Mouse (Mus musculus) MEL (cell line): ENCODE results near the gene Klhdc4.

Experiments used
- CHD1 ChIP-seq: IDR thresholded peaks from 2 replicates; pipeline ENCODE4 v1.6.1; 2012; ENCODE audit warnings: low read depth, mild to moderate bottlenecking, inconsistent platforms, low read length, improper control_type of control experiment
- CTCF ChIP-seq, 3 experiments: IDR thresholded peaks in 2 of 3; conservative IDR thresholded peaks in 1 of 3; 2 replicates each; pipeline ENCODE4 v1.5.1; 2011 to 2012; ENCODE audit warnings: low read length in 3 of 3, low read depth in 2 of 3, mild to moderate bottlenecking in 2 of 3, improper control_type of control experiment in 1 of 3, inconsistent platforms in 1 of 3, mixed read lengths in 1 of 3, moderate library complexity in 1 of 3; ENCODE audit not compliant: control insufficient read depth in 1 of 3, insufficient read depth in 1 of 3, poor library complexity in 1 of 3, severe bottlenecking in 1 of 3
- ELF1 ChIP-seq: IDR thresholded peaks from 2 replicates; pipeline ENCODE4 v1.6.1; 2014; ENCODE audit warnings: low read depth, mild to moderate bottlenecking, inconsistent platforms, low read length, improper control_type of control experiment, moderate library complexity
- ETS1 ChIP-seq: IDR thresholded peaks from 2 replicates; pipeline ENCODE4 v1.6.1; 2012; ENCODE audit warnings: low read depth, mild to moderate bottlenecking, inconsistent platforms, low read length, improper control_type of control experiment, moderate library complexity
- HCFC1 ChIP-seq: IDR thresholded peaks from 2 replicates; pipeline ENCODE4 v1.6.1; 2012; ENCODE audit warnings: low read depth, mild to moderate bottlenecking, inconsistent platforms, low read length, improper control_type of control experiment, moderate library complexity
- JUND ChIP-seq: IDR thresholded peaks from 2 replicates; pipeline ENCODE4 v1.6.1; 2011; ENCODE audit warnings: low read depth, mild to moderate bottlenecking, improper control_type of control experiment, low read length
- MAX ChIP-seq: IDR thresholded peaks from 2 replicates; pipeline ENCODE4 v1.6.1; 2011; ENCODE audit warnings: low read length, improper control_type of control experiment
- MEF2A ChIP-seq: IDR thresholded peaks from 2 replicates; pipeline ENCODE4 v1.6.1; 2014; ENCODE audit warnings: low read depth, mild to moderate bottlenecking, inconsistent platforms, low read length, improper control_type of control experiment; ENCODE audit not compliant: poor library complexity, insufficient replicate concordance, severe bottlenecking; ENCODE audit errors: extremely low read depth
- TAL1 ChIP-seq: IDR thresholded peaks from 2 replicates; pipeline ENCODE4 v1.6.1; 2012; ENCODE audit warnings: mild to moderate bottlenecking, inconsistent platforms, low read length, moderate library complexity, mixed read lengths
- TCF12 ChIP-seq: IDR thresholded peaks from 2 replicates; pipeline ENCODE4 v1.6.1; 2014; ENCODE audit warnings: low read depth, mild to moderate bottlenecking, inconsistent platforms, low read length, improper control_type of control experiment, moderate library complexity

DNA sequence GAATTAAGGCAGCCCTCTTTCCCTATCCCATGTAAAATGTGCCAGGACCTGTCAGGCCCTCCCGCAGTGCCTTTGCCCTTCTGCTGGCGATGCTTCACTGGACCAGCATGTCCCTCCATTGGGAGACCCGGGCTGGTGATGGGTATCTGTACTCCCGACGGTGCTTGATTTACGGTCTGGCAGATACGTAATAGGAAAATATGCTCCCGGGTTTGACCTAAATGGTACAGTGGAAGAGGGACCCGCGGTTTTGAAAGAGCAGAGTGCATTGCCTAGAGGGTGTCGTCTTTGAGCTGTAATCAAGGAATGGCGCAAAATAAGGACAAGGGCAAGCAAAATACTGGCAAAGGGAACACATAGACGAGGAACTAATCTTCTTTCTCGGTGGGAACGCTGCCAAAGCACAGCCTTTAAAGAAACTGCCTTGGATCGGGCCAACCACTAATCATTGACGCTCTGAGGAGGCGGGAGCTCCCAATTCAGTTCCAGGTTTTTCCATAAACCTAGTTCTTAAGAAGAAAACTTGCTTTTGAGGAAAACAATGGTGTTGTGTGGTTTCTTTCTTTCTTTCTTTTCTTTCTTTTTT, 501 bp upstream of the Klhdc4 start:
- TF ChIP-seq HCFC1 = no peak
- TF ChIP-seq TCF12 = no peak
- no peak for TF ChIP-seq ETS1
- TF ChIP-seq MEF2A = no peak
- no peak for TF ChIP-seq CTCF (IDR thresholded peaks at IDR 0.05 in 2 of 3, conservative IDR thresholded peaks at IDR 0.05 in 1 of 3; ENCODE audit: control insufficient read depth in 1 of 3, insufficient read depth in 1 of 3, low read depth in 2 of 3, low read length in 3 of 3, poor library complexity in 1 of 3, severe bottlenecking in 1 of 3)
- no peak; the same call in 1 of the 2 replicates for TF ChIP-seq ELF1
- no peak for TF ChIP-seq CHD1
- TF ChIP-seq JUND = no peak
- TF ChIP-seq TAL1 = no peak
- no peak for TF ChIP-seq MAX
